Comparison of ENCODE assay signal across 12 mouse cellular contexts in genomic region chr7:49527495-49527894, GRCm38 (mm10).
DNase-seq lines count a peak whose midpoint lies in the region; ATAC-seq and TF ChIP-seq lines count a peak whose summit lies in the region.
"Had no signal": no experiment of that assay in that cellular context is flagged by ENCODE, and none has a peak within 500 bp of the region (broad histone marks: within the 10 kb centered on the region; RNA-seq: fewer than 3 reads in every experiment).

No protein-coding gene starts in this region.

- WGBS in heart, embryonic 13.5 days = 15% methylated on average over 4 of the region's 4 CpGs
- 14% methylated on average over 4 of the region's 4 CpGs for WGBS in midbrain, embryonic 10.5 days
- 18% methylated on average over 4 of the region's 4 CpGs for WGBS in midbrain, embryonic 13.5 days
- WGBS in kidney, postnatal 0 days = 19% methylated on average over 4 of the region's 4 CpGs

- H3K4me2 ChIP-seq in heart, embryonic 13.5 days = peak overlapping the region; percentile 44
- H3K4me2 ChIP-seq in midbrain, embryonic 13.5 days (replicated peaks) = no peak overlapping the region
- H3K4me2 ChIP-seq in kidney, postnatal 0 days (ENCODE audit: low read length) = peak overlapping the region; percentile 34
- H3K4me2 ChIP-seq: forebrain, embryonic 13.5 days; neural tube, embryonic 12.5 days had no signal

- 0 out of 2 replicates have a peak, but pooled peaks cover 3% of the 10 kb centered on the region for H3K36me3 ChIP-seq in heart, embryonic 13.5 days
- H3K36me3 ChIP-seq in midbrain, embryonic 10.5 days = no peaks in the 10 kb centered on the region
- H3K36me3 ChIP-seq in midbrain, embryonic 13.5 days = no peaks in the 10 kb centered on the region
- H3K36me3 ChIP-seq in kidney, postnatal 0 days (ENCODE audit: insufficient read depth, low read length) = no peaks in the 10 kb centered on the region
- H3K36me3 ChIP-seq: neural tube, embryonic 12.5 days had no signal

- H3K9ac ChIP-seq in heart, embryonic 13.5 days = peak overlapping the region; percentile 72
- no peak overlapping the region for H3K9ac ChIP-seq in midbrain, embryonic 13.5 days (replicated peaks)
- H3K9ac ChIP-seq in kidney, postnatal 0 days (ENCODE audit: low read depth, low read length) = peak overlapping the region; percentile 27; the same call in 1 of the 2 replicates
- H3K9ac ChIP-seq: forebrain, embryonic 13.5 days; neural tube, embryonic 12.5 days had no signal

- H3K4me3 ChIP-seq in heart, embryonic 13.5 days = peak overlapping the region; percentile 7
- no peak overlapping the region for H3K4me3 ChIP-seq in midbrain, embryonic 10.5 days
- no peak overlapping the region for H3K4me3 ChIP-seq in midbrain, embryonic 13.5 days (replicated peaks)
- 0 out of 2 replicates have a peak overlapping the region, but pooled peaks have one; percentile 11 for H3K4me3 ChIP-seq in kidney, postnatal 0 days (replicated peaks; ENCODE audit: low read depth, low read length)
- H3K4me3 ChIP-seq: forebrain, embryonic 13.5 days; neural tube, embryonic 12.5 days had no signal

- no peaks in the 10 kb centered on the region for H3K9me3 ChIP-seq in heart, embryonic 13.5 days
- no peaks in the 10 kb centered on the region for H3K9me3 ChIP-seq in midbrain, embryonic 10.5 days (replicated peaks)
- no peaks in the 10 kb centered on the region for H3K9me3 ChIP-seq in midbrain, embryonic 13.5 days
- H3K9me3 ChIP-seq in kidney, postnatal 0 days (replicated peaks; ENCODE audit: low read length) = no peaks in the 10 kb centered on the region
- H3K9me3 ChIP-seq: forebrain, embryonic 13.5 days; neural tube, embryonic 12.5 days had no signal

- no peak for TF ChIP-seq CTCF in kidney, postnatal 0 days (IDR thresholded peaks at IDR 0.05; ENCODE audit: low read depth)

- peaks cover 67% of the 10 kb centered on the region for H3K4me1 ChIP-seq in heart, embryonic 13.5 days
- H3K4me1 ChIP-seq in midbrain, embryonic 10.5 days = peaks cover 56% of the 10 kb centered on the region
- peaks cover 31% of the 10 kb centered on the region for H3K4me1 ChIP-seq in midbrain, embryonic 13.5 days (replicated peaks)
- H3K4me1 ChIP-seq in kidney, postnatal 0 days (replicated peaks; ENCODE audit: insufficient read depth, low read length) = peaks cover 17% of the 10 kb centered on the region

- no peak for ATAC-seq in heart, embryonic 13.5 days (ENCODE audit: extremely low read depth, insufficient number of reproducible peaks, low FRiP score, low TSS enrichment)
- no peak for ATAC-seq in midbrain, embryonic 13.5 days
- no peak for ATAC-seq in kidney, postnatal 0 days (replicated peaks; ENCODE audit: low FRiP score, low read depth)
- ATAC-seq: forebrain, embryonic 13.5 days had no signal

- DNase-seq in heart, postnatal 36 days = no peak
- no peak for DNase-seq in midbrain, embryonic 10.5 days (ENCODE audit: low spot score)
- no peak for DNase-seq in kidney, postnatal 0 days (ENCODE audit: low spot score)
- peak; percentile 48 for DNase-seq in testis, postnatal 10 days (ENCODE audit: low spot score)
- no peak for DNase-seq in thymus, postnatal 36 days
- DNase-seq in frontal cortex, postnatal 36 days (ENCODE audit: low spot score in 2 of 2) = no peak
- DNase-seq: cerebellum, adult 11-12 months; heart, postnatal 4 days had no signal

- intact Hi-C loops in heart, postnatal 36 days (cut with DNase I) = no loop called here

- no peaks in the 10 kb centered on the region for H3K27me3 ChIP-seq in heart, embryonic 13.5 days (replicated peaks)
- peaks cover 17% of the 10 kb centered on the region for H3K27me3 ChIP-seq in midbrain, embryonic 10.5 days (ENCODE audit: low read depth, poor library complexity, severe bottlenecking)
- peaks cover 5% of the 10 kb centered on the region; the same call in 1 of the 2 replicates for H3K27me3 ChIP-seq in midbrain, embryonic 13.5 days
- no peaks in the 10 kb centered on the region for H3K27me3 ChIP-seq in kidney, postnatal 0 days (ENCODE audit: insufficient read depth, low read length)
- H3K27me3 ChIP-seq: neural tube, embryonic 12.5 days had no signal

- peak overlapping the region; percentile 91 for H3K27ac ChIP-seq in heart, embryonic 13.5 days (replicated peaks)
- peak overlapping the region; percentile 68 for H3K27ac ChIP-seq in midbrain, embryonic 10.5 days (replicated peaks)
- no peak overlapping the region for H3K27ac ChIP-seq in midbrain, embryonic 13.5 days
- peak overlapping the region; percentile 78 for H3K27ac ChIP-seq in kidney, postnatal 0 days
- H3K27ac ChIP-seq: forebrain, embryonic 13.5 days; neural tube, embryonic 12.5 days had no signal

Comparison
In these comparisons a context has a peak if more than half of its experiments do, and no peak if none do; other contexts are left out.
1. H3K4me3 ChIP-seq: peak in heart, embryonic 13.5 days (single experiment) and kidney, postnatal 0 days (single experiment); none in midbrain, embryonic 10.5 days (single experiment) and midbrain, embryonic 13.5 days (single experiment).